Mouse (Mus musculus) ovary, postnatal 14 days (tissue): ENCODE results near the gene Slco4a1.

Experiments
- DNase-seq: peaks from one replicate; pipeline ENCODE4 v3.0.0; 2022; ENCODE audit warnings: low spot score

Gene Slco4a1

DNA sequence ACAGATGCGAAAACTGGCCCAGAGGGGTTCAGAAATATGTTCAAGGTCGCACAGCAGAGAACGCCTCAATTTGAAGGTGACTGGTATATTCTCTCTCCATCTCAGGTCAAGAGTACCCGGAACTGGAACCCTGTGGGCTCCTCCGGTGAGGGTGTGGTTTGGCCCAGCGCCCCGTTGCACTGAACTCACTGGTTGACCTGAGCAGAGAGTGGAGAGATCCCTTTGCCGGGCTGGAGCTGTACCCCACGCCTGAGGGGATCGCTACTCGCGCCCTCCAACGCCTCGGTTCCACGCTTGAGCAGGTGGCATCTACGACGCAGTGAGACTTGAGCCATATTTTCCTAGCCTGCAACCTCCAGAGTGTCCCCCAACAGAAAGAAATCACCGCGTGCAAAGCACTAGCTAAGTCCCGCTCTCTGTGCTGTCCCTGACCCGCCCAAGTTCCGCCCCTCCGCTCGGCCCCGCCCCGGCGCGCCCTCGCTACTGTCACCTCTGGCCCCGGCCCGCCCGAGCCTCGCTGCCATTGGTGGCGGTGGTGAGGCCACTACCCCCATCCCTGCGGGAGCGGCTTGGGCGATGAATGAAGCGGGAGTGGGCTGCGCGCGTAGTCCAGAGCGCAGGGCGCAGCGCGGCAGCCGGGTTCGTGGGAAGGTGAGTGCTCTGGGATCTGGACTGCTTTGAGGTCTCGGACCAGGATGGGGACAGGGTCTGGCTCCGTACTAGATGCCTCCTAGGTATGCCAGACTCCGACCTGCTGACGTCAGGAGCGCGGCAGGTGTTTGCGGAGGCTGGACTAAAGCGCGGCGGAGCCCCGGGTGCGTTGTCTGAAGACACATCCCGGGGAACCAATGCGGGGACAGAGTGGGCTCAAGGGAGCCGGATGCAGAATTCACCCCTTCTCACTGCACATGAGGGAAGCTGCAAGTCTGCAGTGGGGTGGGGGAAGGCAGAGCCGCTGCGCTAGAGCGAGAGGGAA is at the start of gene Slco4a1:
Gene Slco4a1 (plus strand): TSS at position 523 of the 976 bp plus-strand sequence.
- peak; percentile 42 for DNase-seq

DNA sequence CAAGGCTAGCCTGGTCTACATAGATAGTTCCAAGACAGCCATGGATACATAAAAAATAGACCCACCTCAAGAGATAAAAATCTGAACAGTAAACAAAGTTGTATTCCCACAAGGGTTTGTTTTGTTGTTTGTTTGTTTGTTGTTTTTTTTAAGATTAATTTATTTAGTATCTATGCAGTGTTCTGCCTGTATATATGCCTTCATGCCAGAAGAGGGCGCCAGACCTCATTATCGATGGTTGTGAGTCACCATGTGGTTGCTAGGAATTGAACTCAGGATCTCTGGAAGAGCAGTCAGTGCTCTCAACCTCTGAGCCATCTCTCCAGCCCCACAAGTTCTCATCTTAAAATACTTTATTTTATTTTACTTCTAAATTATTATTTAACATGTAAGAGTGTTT is 47.6 kb upstream of the Slco4a1 start:
- no peak for DNase-seq

DNA sequence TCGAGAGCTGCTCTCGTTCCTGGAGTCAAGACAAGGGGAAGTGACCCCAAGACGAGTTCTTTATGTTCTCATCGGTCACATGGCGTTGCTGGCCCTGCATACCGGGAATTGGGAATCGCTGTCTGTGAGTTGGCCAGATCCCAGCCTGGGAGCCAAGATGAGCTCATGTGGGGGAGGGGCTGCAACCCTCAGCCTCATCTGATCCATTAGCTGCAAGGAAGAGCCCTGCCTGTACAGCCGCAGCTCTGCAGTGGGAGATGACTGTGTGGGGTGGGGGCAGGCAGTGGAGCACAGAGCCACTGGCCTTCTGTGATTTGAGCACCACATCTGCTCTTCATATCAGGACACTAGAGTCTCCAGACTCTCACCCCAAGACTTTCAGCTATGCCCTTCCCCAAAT is 45.6 kb upstream of the Slco4a1 start:
- DNase-seq = no peak

- DNase-seq = no peak
These were observed 45.0 kb upstream of the Slco4a1 start for GRCm38 (mm10) chr2:180411013-180411412.

DNA sequence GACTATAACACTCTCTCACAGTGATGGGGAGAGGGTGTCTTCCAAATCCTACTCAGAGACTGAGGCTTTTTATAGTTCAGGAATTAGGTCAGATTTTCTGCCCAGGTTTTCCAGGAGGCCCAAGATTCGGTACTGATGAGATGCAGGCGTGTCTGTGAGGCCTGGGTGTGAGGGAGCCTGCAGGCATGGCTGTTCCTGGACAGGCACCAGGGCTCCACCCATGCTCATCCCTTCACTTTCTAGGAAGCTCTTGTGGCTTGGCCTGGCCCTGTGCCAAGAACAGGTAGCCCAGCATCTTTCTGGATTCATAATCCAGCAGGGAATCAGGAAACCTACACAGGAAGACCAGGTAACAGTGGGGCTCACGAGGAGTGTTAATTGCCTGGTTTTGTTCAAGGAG is 40.4 kb upstream of the Slco4a1 start:
- no peak for DNase-seq

DNA sequence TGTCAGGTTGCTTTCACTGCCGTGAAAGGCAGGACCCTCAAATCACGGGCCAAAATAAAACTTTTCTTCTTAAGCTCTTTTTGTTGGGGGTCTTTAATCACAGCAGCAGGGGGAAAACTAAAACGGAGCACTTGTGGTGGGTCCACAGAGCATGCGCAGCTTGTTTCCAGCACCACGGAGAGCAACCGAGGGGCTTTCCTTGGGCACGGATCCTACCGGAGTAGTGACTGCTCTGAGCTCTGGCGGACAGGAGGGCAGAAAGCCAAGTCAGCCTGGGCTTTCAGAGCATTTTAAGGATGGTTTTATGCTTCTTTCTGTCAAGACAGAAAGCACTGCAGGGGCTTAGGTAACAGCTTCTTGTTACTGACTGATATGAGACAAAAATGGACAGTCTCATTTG is 38.3 kb upstream of the Slco4a1 start:
- DNase-seq = no peak

GRCm38 (mm10) chr2:180420641-180421040 is 35.4 kb upstream of the Slco4a1 start:
- no peak for DNase-seq

GRCm38 (mm10) chr2:180425115-180425514 is 30.9 kb upstream of the Slco4a1 start:
- DNase-seq = no peak

DNA sequence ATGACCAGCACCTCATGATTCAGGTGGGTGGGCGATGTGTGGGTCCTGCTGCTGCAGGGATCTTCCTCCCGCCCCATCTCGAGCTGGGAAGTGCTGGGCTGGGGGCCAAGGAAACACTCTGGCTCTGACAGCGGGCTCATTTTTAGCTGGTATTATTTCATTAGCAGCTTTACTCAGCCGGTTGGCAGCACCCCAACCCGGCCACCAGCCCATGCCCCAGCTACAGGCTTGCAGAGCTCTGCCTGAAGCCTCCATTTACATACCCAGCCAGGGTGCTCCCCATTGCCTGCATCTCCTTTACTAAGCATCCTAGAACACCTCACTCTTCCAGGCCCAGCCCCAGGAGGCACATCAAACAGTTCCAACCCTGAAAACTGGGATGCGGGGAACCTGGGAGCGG is 29.0 kb upstream of the Slco4a1 start:
- DNase-seq = no peak

DNA sequence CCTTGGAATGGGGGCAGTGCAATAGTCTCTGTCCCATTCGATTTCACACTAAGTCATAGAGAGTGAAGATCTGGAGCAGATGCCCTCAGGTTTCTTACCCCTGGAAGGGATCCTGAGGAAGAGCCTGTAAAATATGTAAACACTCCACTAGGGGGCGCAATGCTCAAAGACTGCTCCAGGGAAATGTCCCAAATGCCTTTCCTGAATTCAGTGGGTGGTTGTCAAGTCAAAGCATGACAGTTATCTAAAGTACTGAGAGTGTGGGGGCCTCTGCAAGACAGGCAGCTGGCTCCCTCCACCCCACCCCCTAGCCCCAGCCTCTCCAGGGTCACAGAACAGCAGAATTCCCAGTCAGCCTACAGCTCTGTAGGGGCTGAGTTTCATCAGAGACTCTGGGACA is 27.7 kb upstream of the Slco4a1 start:
- DNase-seq = no peak

DNA sequence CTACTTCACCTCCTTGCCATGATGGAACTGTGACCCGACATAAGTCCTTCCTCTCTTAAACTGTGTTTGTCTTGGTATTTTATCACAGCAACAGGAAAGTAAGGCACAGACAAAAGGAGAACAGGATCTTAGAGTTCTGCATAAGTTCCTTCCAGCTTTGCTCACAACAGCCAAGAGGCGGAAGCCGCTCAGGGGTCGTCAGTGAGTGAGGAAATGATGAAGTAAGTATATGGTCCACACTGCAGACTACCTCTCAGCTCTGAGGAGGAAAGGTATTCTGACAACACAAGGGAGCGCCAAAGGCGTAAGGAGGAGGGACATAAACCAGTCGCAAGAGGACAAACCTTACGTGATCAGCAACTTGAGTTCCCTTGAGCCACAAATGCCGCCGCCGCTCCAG is 25.4 kb upstream of the Slco4a1 start:
- no peak for DNase-seq

DNA sequence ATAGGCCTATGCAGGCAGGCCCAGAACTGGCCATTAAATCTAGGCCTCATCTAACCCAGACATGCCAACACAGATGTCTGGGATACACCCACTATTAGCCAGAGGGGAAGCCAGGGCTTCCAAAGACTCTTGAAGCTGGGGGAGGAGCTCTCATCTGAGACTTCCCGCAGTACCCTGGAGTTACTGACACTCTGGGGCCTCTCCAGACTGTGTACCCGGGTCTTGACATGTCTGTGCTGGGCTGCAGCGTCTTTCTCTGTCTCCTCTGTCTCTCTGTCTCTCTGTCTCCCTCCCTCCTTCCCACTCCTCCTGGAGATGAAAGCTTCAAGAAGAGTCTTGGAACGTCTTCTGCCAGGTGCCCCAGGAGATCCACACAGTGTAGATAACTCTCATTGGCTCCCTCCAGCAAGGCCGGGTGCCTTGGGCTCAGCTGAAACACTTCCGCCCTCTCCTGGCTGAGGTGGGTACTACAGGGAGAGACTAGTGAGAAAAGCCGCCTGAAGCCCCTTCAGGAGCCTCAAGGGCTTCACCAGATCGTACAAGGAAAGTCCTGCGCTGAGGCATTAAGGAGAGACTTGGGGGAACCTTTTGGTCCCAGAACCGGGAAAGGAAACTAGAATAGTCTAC is 23.9 kb upstream of the Slco4a1 start:
- DNase-seq = peak; percentile 85

DNA sequence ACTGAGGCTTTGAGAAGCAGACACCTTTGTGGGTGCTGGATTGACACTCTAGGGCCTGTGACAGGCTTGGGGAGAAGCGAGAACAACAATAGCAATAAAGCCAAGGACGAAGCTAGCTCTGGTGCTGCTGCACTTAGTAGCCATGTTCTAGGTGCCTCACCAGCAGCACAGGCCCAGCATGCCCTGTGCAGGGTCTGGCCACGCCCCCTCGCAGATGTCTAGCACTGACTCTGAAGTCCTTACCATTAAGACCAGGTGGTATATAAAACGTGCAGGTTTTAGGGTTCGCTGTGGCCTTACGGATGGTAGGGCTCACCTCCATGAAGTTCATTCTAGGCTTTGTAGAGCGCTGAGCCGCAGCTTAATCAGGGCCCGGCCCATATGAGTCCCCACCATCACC is 23.3 kb upstream of the Slco4a1 start:
- DNase-seq = no peak

GRCm38 (mm10) chr2:180433350-180433749 is 22.7 kb upstream of the Slco4a1 start:
- no peak for DNase-seq

DNA sequence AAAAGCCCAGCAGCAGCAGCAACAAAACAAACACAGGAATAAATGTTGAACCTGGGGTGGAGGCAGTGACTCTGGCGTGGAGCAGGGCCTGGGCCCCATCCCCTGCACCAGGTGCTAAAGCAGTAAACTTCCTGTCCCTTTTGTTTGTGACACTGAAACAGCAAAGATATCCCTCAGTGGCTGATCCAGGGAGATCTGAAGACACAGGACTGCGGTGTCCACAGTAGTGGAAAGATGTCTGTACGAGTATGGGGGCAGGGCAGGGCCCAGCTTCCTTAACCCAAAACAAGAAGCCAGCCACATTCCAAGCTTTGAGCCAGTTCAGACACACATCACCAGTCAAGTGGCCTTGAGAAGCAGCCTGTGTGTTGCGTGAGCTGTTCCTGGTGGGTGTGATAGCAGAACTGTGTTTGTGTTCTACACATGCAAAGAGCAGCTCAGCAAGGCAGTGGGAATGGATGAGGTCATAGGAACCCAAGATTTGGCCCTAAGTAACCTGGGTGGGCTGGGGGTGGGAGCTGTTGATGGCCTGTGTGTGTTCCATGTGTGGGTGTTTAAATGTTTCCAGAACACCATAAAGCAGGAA is 20.6 kb upstream of the Slco4a1 start:
- no peak for DNase-seq

DNA sequence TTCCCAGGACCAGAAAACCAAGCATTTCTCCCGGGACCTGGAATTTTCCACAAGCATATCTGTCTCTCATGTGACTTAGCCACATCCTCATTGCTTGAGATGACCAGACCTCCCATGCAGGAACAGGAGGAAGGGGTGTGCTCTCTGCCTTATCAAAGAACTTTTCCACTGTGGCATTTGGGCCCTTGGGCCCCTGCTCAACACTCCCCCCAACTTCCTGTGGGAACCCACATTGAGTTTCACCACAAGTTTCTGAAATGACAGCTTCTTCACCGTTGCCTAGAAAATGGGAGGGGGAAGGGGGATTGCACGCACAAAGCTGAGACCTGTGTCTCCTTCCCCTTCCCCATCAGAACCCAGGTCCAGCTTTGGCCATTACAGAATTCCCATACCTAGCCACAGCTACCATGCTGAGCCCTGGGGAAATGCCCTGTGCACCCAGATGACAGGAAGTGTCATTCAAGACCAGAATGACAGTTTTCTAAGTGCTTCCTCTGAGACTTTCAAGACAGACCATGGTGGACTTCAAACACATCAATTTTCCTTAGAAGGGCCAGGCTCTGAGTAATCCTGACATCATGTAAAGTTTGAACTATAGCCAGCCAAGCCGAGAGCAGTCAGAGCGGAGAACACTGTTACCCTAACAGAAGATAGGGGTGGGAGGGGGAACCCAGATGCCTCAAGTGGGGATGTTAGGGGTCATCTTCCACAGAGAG is 18.7 kb upstream of the Slco4a1 start:
- DNase-seq = no peak

DNA sequence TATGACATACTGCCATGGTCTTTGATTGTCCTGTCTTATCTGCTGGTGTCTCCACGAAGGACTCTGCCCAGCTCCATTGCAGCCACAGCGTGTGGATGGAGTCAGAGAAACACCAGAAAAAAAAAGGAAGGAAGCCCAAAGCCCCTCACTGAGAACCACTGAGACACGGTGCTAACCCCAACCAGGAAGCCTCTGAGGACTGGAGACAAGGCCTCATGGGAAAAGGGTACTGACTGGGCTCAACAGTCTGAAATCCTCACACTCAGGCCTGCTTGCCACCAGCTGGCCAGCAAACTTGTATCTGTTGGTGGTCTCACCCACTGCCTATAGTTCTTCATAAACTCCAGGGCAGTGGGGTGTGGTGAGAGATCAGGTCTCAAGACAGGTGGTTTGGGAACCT is 16.3 kb upstream of the Slco4a1 start:
- no peak for DNase-seq

DNA sequence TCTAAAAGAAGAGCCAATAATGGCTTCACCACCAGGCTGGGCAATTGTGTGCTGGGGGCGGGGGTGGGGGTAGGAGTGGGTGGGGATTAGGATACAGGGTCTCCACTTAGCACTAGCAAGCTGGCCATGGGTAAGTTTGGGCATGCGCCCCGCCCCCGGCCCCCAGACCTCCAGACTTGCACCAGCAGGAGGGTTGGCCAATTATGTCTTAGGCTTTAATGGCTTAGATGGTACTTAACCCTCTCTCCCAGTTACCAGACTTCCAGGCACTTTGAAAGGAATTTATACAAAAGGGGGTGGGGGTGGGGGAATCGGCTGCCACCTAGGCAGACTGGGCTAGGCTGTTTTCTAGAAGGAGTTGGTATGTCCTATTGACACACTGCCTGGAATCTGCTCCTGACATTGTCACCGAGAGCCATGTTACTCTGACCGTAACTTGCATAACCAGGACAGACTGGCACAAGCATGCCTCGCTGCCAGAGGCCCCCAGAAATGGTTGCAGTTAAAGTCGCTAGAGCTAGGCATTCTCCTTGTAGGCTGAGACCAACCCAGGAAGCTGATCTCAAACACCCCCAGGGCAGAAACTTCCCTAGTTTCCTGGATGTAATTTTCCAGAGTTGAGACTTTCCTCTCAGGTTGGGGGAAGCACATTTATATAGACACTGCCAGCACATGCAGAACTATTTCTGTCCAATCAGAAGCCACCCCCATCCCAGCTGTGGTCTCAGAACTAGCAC is 15.3 kb upstream of the Slco4a1 start:
- no peak for DNase-seq

DNA sequence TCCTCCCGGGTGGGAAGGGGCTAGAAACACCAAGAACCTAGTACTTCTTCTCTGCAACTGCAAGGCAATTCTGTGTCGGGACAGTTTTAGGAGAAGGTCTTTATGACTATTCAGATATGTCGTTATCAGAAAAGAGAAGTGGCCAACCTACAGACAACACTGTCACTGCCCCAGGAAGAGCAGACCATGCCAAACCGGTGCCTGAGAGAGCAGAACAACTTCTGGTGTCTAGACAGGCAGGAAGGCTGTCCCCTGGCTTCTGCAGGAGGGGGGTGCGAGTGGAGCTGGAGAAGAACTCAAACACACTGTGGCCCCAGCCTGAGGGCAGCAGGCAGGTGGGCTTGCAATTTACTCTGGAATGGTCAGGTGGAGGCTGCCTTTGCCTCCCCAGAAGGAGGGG is 14.0 kb upstream of the Slco4a1 start:
- DNase-seq = no peak

- no peak for DNase-seq
These were observed 12.2 kb upstream of the Slco4a1 start for GRCm38 (mm10) chr2:180443861-180444260.

DNA sequence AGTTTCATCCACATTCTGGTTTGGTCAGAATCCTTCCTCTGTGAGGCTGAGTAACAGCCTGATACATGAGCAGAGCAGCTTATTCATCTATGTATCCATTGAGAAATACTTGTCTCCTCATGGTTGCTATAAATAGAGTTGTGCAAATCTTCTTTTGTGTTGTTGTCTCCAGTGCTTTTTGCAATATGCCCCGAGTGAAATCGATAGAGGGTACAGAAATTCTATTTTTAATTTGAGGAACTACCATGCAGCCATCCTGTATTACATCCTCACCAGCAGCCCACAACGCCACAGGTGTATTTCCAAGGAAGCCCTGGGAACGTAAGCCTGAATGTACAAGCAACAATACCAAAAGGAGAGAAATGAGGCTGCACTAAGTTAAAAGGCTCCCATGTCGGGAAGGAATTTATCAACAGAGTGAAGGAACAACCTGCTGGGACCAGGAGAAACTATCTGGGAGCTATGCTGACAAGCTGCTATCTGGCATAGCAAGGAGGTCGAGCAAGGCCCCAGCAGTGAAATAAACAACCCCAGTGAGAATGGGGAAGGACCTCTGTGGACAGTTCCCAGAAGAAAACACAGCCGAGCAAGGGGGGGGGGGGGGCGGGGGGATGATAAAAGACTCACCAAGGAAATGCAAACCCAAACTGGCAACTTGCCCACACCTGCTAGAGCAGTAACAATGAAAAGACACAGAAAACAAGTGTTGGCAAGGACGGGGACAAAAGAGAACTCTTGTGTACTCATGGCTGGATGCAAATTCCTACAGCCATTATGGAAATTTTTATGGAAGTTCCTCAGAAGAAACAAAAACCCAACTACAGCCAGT is 10.9 kb upstream of the Slco4a1 start:
- no peak for DNase-seq
